Mouse (Mus musculus) ES-Bruce4 (cell line): ENCODE measurements around the gene Dusp2. TPM values are rescaled to one million over a fixed set of nuclear protein-coding genes. Genes with fewer than 3 reads are reported as not detected.

Experiments used
- H3K27ac ChIP-seq: 2 replicates; pipeline ENCODE4 v1.5.1; 2012; ENCODE audit warnings: low read length, inconsistent platforms; ENCODE audit not compliant: insufficient read depth
- H3K27me3 ChIP-seq: 2 replicates; pipeline ENCODE4 v1.6.1; 2012; ENCODE audit warnings: mild to moderate bottlenecking, low read length, inconsistent platforms; ENCODE audit not compliant: control insufficient read depth, poor library complexity, insufficient read depth, severe bottlenecking
- H3K36me3 ChIP-seq: 2 replicates; pipeline ENCODE4 v1.6.1; 2012; ENCODE audit warnings: inconsistent platforms, mild to moderate bottlenecking, low read length, moderate library complexity; ENCODE audit not compliant: control insufficient read depth, poor library complexity, insufficient read depth, severe bottlenecking
- H3K4me1 ChIP-seq: one replicate; pipeline ENCODE4 v1.8.1; 2011; ENCODE audit warnings: low read length; ENCODE audit not compliant: control insufficient read depth, insufficient read depth
- H3K4me3 ChIP-seq: 2 replicates; pipeline ENCODE4 v1.5.1; 2011; ENCODE audit warnings: low read depth, mild to moderate bottlenecking, low read length
- H3K9ac ChIP-seq: 2 replicates; pipeline ENCODE4 v1.6.1; 2012; ENCODE audit warnings: low read depth, mild to moderate bottlenecking, inconsistent platforms; ENCODE audit not compliant: poor library complexity, severe bottlenecking
- H3K9me3 ChIP-seq: replicated peaks from 2 replicates; pipeline ENCODE4 v1.6.1; 2012; ENCODE audit warnings: mild to moderate bottlenecking, low read length, inconsistent platforms; ENCODE audit not compliant: control insufficient read depth, poor library complexity, insufficient read depth, severe bottlenecking
- CTCF ChIP-seq: IDR thresholded peaks from one replicate; pipeline ENCODE4 v1.8.1; 2011; ENCODE audit warnings: low read depth, low read length
- EP300 ChIP-seq: IDR thresholded peaks from 2 replicates; pipeline ENCODE4 v1.6.1; 2011; ENCODE audit warnings: low read depth, low read length; ENCODE audit not compliant: insufficient read depth
- POLR2A ChIP-seq: IDR thresholded peaks from one replicate; pipeline ENCODE4 v1.8.1; 2011; ENCODE audit warnings: low read length; ENCODE audit not compliant: insufficient read depth
- polyA plus RNA-seq: library from polyadenylated mRNA; stranded (reverse); fragments of >200 nt; gene quantifications from 2 replicates; pipeline ENCODE4 v1.2.4, GENCODE M21; 2011; ENCODE audit warnings: low read depth; ENCODE audit not compliant: missing spikeins, insufficient read depth, insufficient read length

The Dusp2 gene
- polyA plus RNA-seq, 1 experiment = 0.61 TPM

DNA sequence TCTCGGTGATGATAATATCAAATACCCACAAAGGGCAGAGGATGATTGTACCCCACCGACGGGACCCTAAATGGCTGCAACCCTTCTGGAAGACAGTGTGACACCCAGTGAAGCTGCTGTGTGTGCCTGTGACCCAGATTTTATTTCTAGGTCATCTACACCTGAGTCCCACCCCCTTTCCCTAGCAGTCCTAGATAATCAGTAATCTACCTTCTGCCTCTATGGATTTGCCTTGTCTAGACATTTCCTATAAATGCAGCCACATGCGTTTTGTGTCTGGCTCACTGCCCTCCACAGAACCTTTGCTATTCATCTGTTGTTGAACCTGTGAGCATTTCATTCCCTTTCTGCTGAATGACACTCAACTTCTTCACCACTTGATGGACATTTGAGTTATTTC lies 17.9 kb downstream of the Dusp2 start:
- Histone ChIP-seq H3K27ac (no peak overlapping the region), H3K9me3 (no peaks in the 10 kb centered on the region), H3K4me1 (no peaks in the 10 kb centered on the region), H3K4me3 (no peak overlapping the region), H3K9ac (no peak overlapping the region), H3K27me3 (no peaks in the 10 kb centered on the region), H3K36me3 (no peaks in the 10 kb centered on the region)
- TF ChIP-seq POLR2A (no peak), EP300 (no peak), CTCF (no peak)

GRCm38 (mm10) chr2:127362459-127363281 lies 26.7 kb downstream of the Dusp2 start, which contains the start of gene Adra2b:
Adra2b (plus strand) TSS chr2:127363208.
- H3K27me3 ChIP-seq = peaks cover 8% of the 10 kb centered on the region
- no peak for TF ChIP-seq POLR2A
- TF ChIP-seq CTCF = peak; percentile 89
- TF ChIP-seq EP300 = 0 out of 2 replicates have a peak, but pooled peaks have one; percentile 29

DNA sequence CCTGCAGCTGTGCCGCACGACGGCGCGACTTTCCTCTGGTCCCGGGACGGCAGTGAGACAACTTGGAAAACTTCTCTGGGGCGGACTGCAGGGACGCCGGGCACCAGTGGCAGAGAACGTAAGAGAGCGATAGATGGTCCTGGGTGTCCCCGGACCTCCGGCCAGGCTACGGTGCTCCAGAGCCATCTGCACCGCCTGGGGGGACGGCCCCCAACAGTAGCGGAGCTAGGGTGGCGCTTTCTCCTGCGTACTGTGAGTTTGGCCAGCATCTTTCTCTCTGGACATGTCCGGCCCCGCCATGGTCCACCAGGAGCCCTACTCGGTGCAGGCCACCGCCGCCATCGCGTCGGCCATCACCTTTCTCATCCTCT lies 27.3 kb downstream of the Dusp2 start:
- H3K27me3 ChIP-seq = peaks cover 8% of the 10 kb centered on the region
- peak overlapping the region; percentile 63 for H3K4me3 ChIP-seq
- TF ChIP-seq EP300 = no peak
- TF ChIP-seq CTCF = no peak
- TF ChIP-seq POLR2A = no peak
- H3K36me3 ChIP-seq = no peaks in the 10 kb centered on the region
- no peak overlapping the region for H3K27ac ChIP-seq
- peak overlapping the region; percentile 30 for H3K9ac ChIP-seq
- no peaks in the 10 kb centered on the region for H3K4me1 ChIP-seq
- H3K9me3 ChIP-seq = no peaks in the 10 kb centered on the region

More at GRCm38 (mm10) chr2:127362459-127363281, 26.7 kb downstream of the Dusp2 start, which contains the start of gene Adra2b:
- H3K27ac ChIP-seq = no peak within 1 kb of the TSS
- peak within 1 kb of the TSS; percentile 63 for H3K4me3 ChIP-seq
- peak within 1 kb of the TSS; percentile 30 for H3K9ac ChIP-seq
- H3K9me3 ChIP-seq = no peaks in the 10 kb centered on the region
- no peaks in the 10 kb centered on the region for H3K4me1 ChIP-seq
- H3K36me3 ChIP-seq = no peaks in the 10 kb centered on the region

GRCm38 (mm10) chr2:127363696-127364095 lies 27.7 kb downstream of the Dusp2 start:
- no peaks in the 10 kb centered on the region for H3K36me3 ChIP-seq
- H3K9ac ChIP-seq = peak overlapping the region; percentile 30; the same call in 1 of the 2 replicates
- H3K4me1 ChIP-seq = no peaks in the 10 kb centered on the region
- H3K4me3 ChIP-seq = peak overlapping the region; percentile 63
- H3K9me3 ChIP-seq = no peaks in the 10 kb centered on the region
- H3K27me3 ChIP-seq = peaks cover 8% of the 10 kb centered on the region
- no peak overlapping the region for H3K27ac ChIP-seq
- TF ChIP-seq EP300 (no peak), CTCF (no peak)

- Histone ChIP-seq H3K36me3 (no peaks in the 10 kb centered on the region), H3K27ac (no peak overlapping the region), H3K4me1 (no peaks in the 10 kb centered on the region), H3K4me3 (no peak overlapping the region), H3K27me3 (peaks cover 8% of the 10 kb centered on the region), H3K9ac (no peak overlapping the region), H3K9me3 (no peaks in the 10 kb centered on the region)
- TF ChIP-seq POLR2A (no peak), CTCF (no peak), EP300 (no peak)
Measured at GRCm38 (mm10) chr2:127364452-127364851, 28.5 kb downstream of the Dusp2 start.

GRCm38 (mm10) chr2:127367126-127367820 lies 31.3 kb downstream of the Dusp2 start:
- Histone ChIP-seq H3K9ac (no peak overlapping the region), H3K27me3 (peaks cover 8% of the 10 kb centered on the region), H3K36me3 (no peaks in the 10 kb centered on the region), H3K9me3 (no peaks in the 10 kb centered on the region), H3K27ac (no peak overlapping the region), H3K4me3 (no peak overlapping the region), H3K4me1 (no peaks in the 10 kb centered on the region)
- TF ChIP-seq POLR2A (no peak), CTCF (no peak), EP300 (no peak)
